Mouse (Mus musculus) myocyte (in vitro differentiated cells): ENCODE results near the gene Tomt. TPM values are rescaled to one million over a fixed set of nuclear protein-coding genes. Genes with fewer than 3 reads are reported as not detected.

Experiments
- H3K27me3 ChIP-seq: one replicate; pipeline ENCODE4 v1.6.1; 2011; ENCODE audit not compliant: control insufficient read depth, insufficient read depth, insufficient read length
- H3K36me3 ChIP-seq: one replicate; pipeline ENCODE4 v1.6.1; 2011; ENCODE audit not compliant: control insufficient read depth, insufficient read depth
- H3K4me2 ChIP-seq: one replicate; pipeline ENCODE4 v1.6.1; 2011; ENCODE audit warnings: low read depth, control low read depth
- H3K4me3 ChIP-seq: one replicate; pipeline ENCODE4 v1.5.1; 2011; ENCODE audit warnings: mild to moderate bottlenecking, control low read depth, moderate library complexity
- H3K79me2 ChIP-seq: one replicate; pipeline ENCODE4 v1.6.1; 2011; ENCODE audit not compliant: control insufficient read depth, insufficient read depth
- H3ac ChIP-seq: one replicate; pipeline ENCODE4 v1.6.1; 2011; ENCODE audit not compliant: control insufficient read depth, insufficient read length
- CEBPB ChIP-seq: IDR thresholded peaks from 2 replicates; pipeline ENCODE4 v1.6.1; 2011; ENCODE audit warnings: mild to moderate bottlenecking, moderate library complexity; ENCODE audit not compliant: poor library complexity, insufficient read depth, severe bottlenecking
- E2F4 ChIP-seq: IDR thresholded peaks from one replicate; pipeline ENCODE4 v1.6.1; 2011; ENCODE audit warnings: mild to moderate bottlenecking, control low read depth, moderate library complexity; ENCODE audit not compliant: insufficient read depth
- MAX ChIP-seq: IDR thresholded peaks from one replicate; pipeline ENCODE4 v1.6.1; 2011; ENCODE audit warnings: low read depth, mild to moderate bottlenecking, control low read depth
- MYOD1 ChIP-seq, 3 experiments: IDR thresholded peaks; one replicate each; pipeline ENCODE4 v1.6.1; 2011; ENCODE audit warnings: control low read depth in 2 of 3, low read depth in 2 of 3, mild to moderate bottlenecking in 2 of 3, moderate library complexity in 1 of 3; ENCODE audit not compliant: insufficient read length in 2 of 3, control insufficient read depth in 1 of 3
- MYOG ChIP-seq, 3 experiments: IDR thresholded peaks; one replicate each; pipeline ENCODE4 v1.6.1; 2011; ENCODE audit warnings: control low read depth in 2 of 3, low read depth in 2 of 3, mild to moderate bottlenecking in 2 of 3; ENCODE audit not compliant: insufficient read length in 2 of 3, control insufficient read depth in 1 of 3, insufficient read depth in 1 of 3
- POLR2A ChIP-seq: IDR thresholded peaks from one replicate; pipeline ENCODE4 v1.6.1; 2011; ENCODE audit warnings: low read depth, mild to moderate bottlenecking, control low read depth, moderate library complexity; ENCODE audit not compliant: insufficient read length
- POLR2AphosphoS2 ChIP-seq: IDR thresholded peaks from one replicate; pipeline ENCODE4 v1.6.1; 2011; ENCODE audit warnings: low read depth, control low read depth; ENCODE audit not compliant: insufficient read length
- REST ChIP-seq: IDR thresholded peaks from one replicate; pipeline ENCODE4 v1.6.1; 2011; ENCODE audit warnings: mild to moderate bottlenecking, control low read depth, moderate library complexity; ENCODE audit not compliant: insufficient read depth, insufficient read length
- SRF ChIP-seq: IDR thresholded peaks from one replicate; pipeline ENCODE4 v1.6.1; 2011; ENCODE audit warnings: low read depth; ENCODE audit not compliant: control insufficient read depth, insufficient read length
- TCF12 ChIP-seq: IDR thresholded peaks from one replicate; pipeline ENCODE4 v1.6.1; 2011; ENCODE audit warnings: mild to moderate bottlenecking, control low read depth; ENCODE audit not compliant: poor library complexity, insufficient read depth, severe bottlenecking
- TCF3 ChIP-seq: IDR thresholded peaks from one replicate; pipeline ENCODE4 v1.6.1; 2011; ENCODE audit warnings: low read depth, control low read depth; ENCODE audit not compliant: insufficient read length
- USF1 ChIP-seq: IDR thresholded peaks from one replicate; pipeline ENCODE4 v1.6.1; 2011; ENCODE audit warnings: low read depth, mild to moderate bottlenecking, control low read depth, moderate library complexity
- polyA plus RNA-seq: library from polyadenylated mRNA; unstranded; fragments of >200 nt; fragmentation: generic; extraction: Trizol; gene quantifications from one replicate; pipeline ENCODE4 v1.2.1, GENCODE M21; 2012; ENCODE audit warnings: missing spikeins

The Tomt gene
- polyA plus RNA-seq, 1 experiment: 0.06 TPM

- no peak overlapping the region for H3K4me2 ChIP-seq
- H3K79me2 ChIP-seq: no peaks in the 10 kb centered on the region
- no peak overlapping the region for H3ac ChIP-seq
- TF ChIP-seq POLR2A (no peak), E2F4 (no peak), TCF12 (no peak), USF1 (no peak), REST (no peak), POLR2AphosphoS2 (no peak), SRF (no peak)
- no peaks in the 10 kb centered on the region for H3K27me3 ChIP-seq
- H3K36me3 ChIP-seq: no peaks in the 10 kb centered on the region
- H3K4me3 ChIP-seq: no peak overlapping the region
Measured at GRCm38 (mm10) chr7:101884160-101884559, 22.0 kb downstream of the Tomt start.

- Histone ChIP-seq H3K79me2 (no peaks in the 10 kb centered on the region), H3K4me2 (no peak overlapping the region), H3K27me3 (no peaks in the 10 kb centered on the region), H3K4me3 (no peak overlapping the region), H3ac (no peak overlapping the region), H3K36me3 (no peaks in the 10 kb centered on the region)
- no peak for TF ChIP-seq MYOG (IDR thresholded peaks at IDR 0.05; ENCODE audit: control insufficient read depth in 1 of 3, insufficient read depth in 1 of 3, insufficient read length in 2 of 3, low read depth in 2 of 3)
- TF ChIP-seq MYOD1 (IDR thresholded peaks at IDR 0.05; ENCODE audit: control insufficient read depth in 1 of 3, insufficient read length in 2 of 3, low read depth in 2 of 3): no peak
- no peak for TF ChIP-seq SRF
- no peak for TF ChIP-seq MAX
- TF ChIP-seq REST: no peak
- TF ChIP-seq CEBPB: no peak
- TF ChIP-seq POLR2AphosphoS2: no peak
- TF ChIP-seq USF1: no peak
- no peak for TF ChIP-seq E2F4
- TF ChIP-seq TCF12: no peak
- TF ChIP-seq TCF3: no peak
- no peak for TF ChIP-seq POLR2A
Measured at GRCm38 (mm10) chr7:101882413-101883154, 23.6 kb downstream of the Tomt start.

GRCm38 (mm10) chr7:101880855-101881254, 25.3 kb downstream of the Tomt start:
- Histone ChIP-seq H3K27me3 (no peaks in the 10 kb centered on the region), H3K79me2 (no peaks in the 10 kb centered on the region), H3ac (no peak overlapping the region), H3K36me3 (no peaks in the 10 kb centered on the region), H3K4me2 (no peak overlapping the region), H3K4me3 (no peak overlapping the region)
- TF ChIP-seq MYOG (IDR thresholded peaks at IDR 0.05; ENCODE audit: control insufficient read depth in 1 of 3, insufficient read depth in 1 of 3, insufficient read length in 2 of 3, low read depth in 2 of 3) (no peak), MYOD1 (IDR thresholded peaks at IDR 0.05; ENCODE audit: control insufficient read depth in 1 of 3, insufficient read length in 2 of 3, low read depth in 2 of 3) (no peak), REST (no peak), MAX (no peak), CEBPB (no peak)

DNA sequence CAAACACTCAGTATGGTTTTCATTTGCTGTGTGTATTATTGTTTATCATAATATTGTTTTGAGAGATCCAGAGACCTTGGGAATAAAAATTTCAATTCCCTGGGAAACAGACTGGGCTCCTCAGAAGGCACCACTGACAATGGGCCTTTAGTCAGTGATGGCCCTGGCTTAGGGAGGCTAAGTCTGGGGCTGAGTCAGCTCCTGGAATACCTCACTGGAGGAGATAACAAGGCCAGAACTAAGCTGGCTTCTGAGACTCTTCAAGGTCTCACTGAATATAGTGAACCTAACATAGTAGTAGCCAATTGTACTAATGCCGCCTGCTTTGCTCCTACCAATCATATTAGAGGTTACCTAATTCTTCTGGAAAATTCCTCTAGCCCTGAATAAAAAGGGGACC, 30.2 kb downstream of the Tomt start:
- H3K27me3 ChIP-seq: no peaks in the 10 kb centered on the region
- no peaks in the 10 kb centered on the region for H3K79me2 ChIP-seq
- no peak overlapping the region for H3K4me2 ChIP-seq
- H3K36me3 ChIP-seq: no peaks in the 10 kb centered on the region
- no peak overlapping the region for H3ac ChIP-seq
- no peak overlapping the region for H3K4me3 ChIP-seq
- no peak for TF ChIP-seq TCF3
- no peak for TF ChIP-seq SRF
- TF ChIP-seq TCF12: no peak
- TF ChIP-seq MAX: no peak
- TF ChIP-seq E2F4: no peak
- TF ChIP-seq CEBPB: no peak
- TF ChIP-seq POLR2A: no peak
- no peak for TF ChIP-seq MYOD1 (IDR thresholded peaks at IDR 0.05; ENCODE audit: control insufficient read depth in 1 of 3, insufficient read length in 2 of 3, low read depth in 2 of 3)
- TF ChIP-seq REST: no peak
- TF ChIP-seq MYOG (IDR thresholded peaks at IDR 0.05; ENCODE audit: control insufficient read depth in 1 of 3, insufficient read depth in 1 of 3, insufficient read length in 2 of 3, low read depth in 2 of 3): no peak
- no peak for TF ChIP-seq POLR2AphosphoS2
- TF ChIP-seq USF1: no peak

DNA sequence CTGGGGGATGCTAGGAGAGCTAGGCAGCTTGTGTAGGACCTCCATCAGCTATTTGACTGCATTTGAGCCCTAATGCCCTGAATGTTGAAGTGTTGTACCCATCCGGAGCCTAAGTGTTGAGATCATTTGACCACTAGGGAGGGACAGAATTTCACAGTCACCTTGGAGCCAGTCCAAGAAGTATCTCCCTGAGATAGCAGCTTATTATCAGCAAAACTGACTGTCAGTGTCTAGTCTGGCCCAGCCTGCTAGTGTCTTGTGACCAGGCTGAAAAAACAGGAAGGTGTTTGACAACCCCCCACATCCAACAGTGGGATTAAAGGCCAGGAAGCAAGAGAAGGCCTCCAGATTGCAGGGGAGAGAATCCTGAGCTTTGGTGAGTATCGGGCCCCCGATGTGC, 34.9 kb downstream of the Tomt start:
- no peaks in the 10 kb centered on the region for H3K27me3 ChIP-seq
- no peak overlapping the region for H3K4me2 ChIP-seq
- TF ChIP-seq SRF: no peak
- TF ChIP-seq USF1: no peak
- TF ChIP-seq CEBPB: no peak
- TF ChIP-seq E2F4: no peak
- no peak for TF ChIP-seq POLR2AphosphoS2
- no peak for TF ChIP-seq MYOG (IDR thresholded peaks at IDR 0.05; ENCODE audit: control insufficient read depth in 1 of 3, insufficient read depth in 1 of 3, insufficient read length in 2 of 3, low read depth in 2 of 3)
- TF ChIP-seq REST: no peak
- TF ChIP-seq MYOD1 (IDR thresholded peaks at IDR 0.05; ENCODE audit: control insufficient read depth in 1 of 3, insufficient read length in 2 of 3, low read depth in 2 of 3): no peak
- TF ChIP-seq TCF3: no peak
- TF ChIP-seq POLR2A: no peak
- TF ChIP-seq TCF12: no peak
- TF ChIP-seq MAX: no peak
- no peak overlapping the region for H3K4me3 ChIP-seq
- H3K36me3 ChIP-seq: no peaks in the 10 kb centered on the region
- H3ac ChIP-seq: no peak overlapping the region
- H3K79me2 ChIP-seq: no peaks in the 10 kb centered on the region
